Mouse (Mus musculus) liver, embryonic 14.5 days (tissue): Measurements from ENCODE around the gene Gmds. TPM values are rescaled to one million over a fixed set of nuclear protein-coding genes. Genes with fewer than 3 reads are reported as not detected.

Experiments
- ATAC-seq: fragments of 200-750 bp; cut with Nextera tagmentation; 2 replicates; pipeline ENCODE4 v1.8.0; 2017; ENCODE audit warnings: moderate number of reproducible peaks, mild to moderate bottlenecking, moderate library complexity; ENCODE audit not compliant: insufficient read depth
- DNase-seq, 3 experiments: peaks; one replicate each; pipeline ENCODE4 v3.0.0-alpha.2; 2012 to 2013; ENCODE audit warnings: low read depth in 3 of 3, low spot score in 3 of 3
- H3K27ac ChIP-seq: fragments of 300-500 bp; sonication (generic); 2 replicates; pipeline ENCODE4 v1.5.1; 2014; ENCODE audit warnings: moderate library complexity, mild to moderate bottlenecking, control low read depth, inconsistent platforms
- H3K27me3 ChIP-seq: fragments of 300-500 bp; sonication (generic); 2 replicates; pipeline ENCODE4 v1.6.1; 2014; ENCODE audit warnings: mild to moderate bottlenecking, low read length, moderate library complexity; ENCODE audit not compliant: control insufficient read depth, insufficient read depth
- H3K36me3 ChIP-seq: fragments of 300-500 bp; sonication (generic); replicated peaks from 2 replicates; pipeline ENCODE4 v1.6.1; 2014; ENCODE audit warnings: low read depth; ENCODE audit not compliant: control insufficient read depth, insufficient read depth
- H3K4me1 ChIP-seq, 2 experiments: fragments of 200-500 bp in 1 of 2; fragments of 300-500 bp in 1 of 2; sonication (generic) in 1 of 2; replicated peaks; 2 replicates each; pipeline ENCODE4 v1.6.1; 2012 to 2014; ENCODE audit warnings: antibody characterized with exemption in 1 of 2, inconsistent platforms in 1 of 2, low read length in 1 of 2; ENCODE audit not compliant: control insufficient read depth in 2 of 2, insufficient read depth in 2 of 2
- H3K4me2 ChIP-seq: fragments of 300-500 bp; sonication (generic); 2 replicates; pipeline ENCODE4 v1.6.1; 2014; ENCODE audit warnings: low read depth, mild to moderate bottlenecking, control low read depth, moderate library complexity
- H3K4me3 ChIP-seq, 2 experiments: fragments of 200-500 bp in 1 of 2; fragments of 300-500 bp in 1 of 2; sonication (generic) in 1 of 2; 2 replicates each; pipeline ENCODE4 v1.5.1; 2012 to 2014; ENCODE audit warnings: low read depth in 2 of 2, low read length in 2 of 2, mild to moderate bottlenecking in 2 of 2, control low read depth in 1 of 2, inconsistent platforms in 1 of 2, moderate library complexity in 1 of 2; ENCODE audit not compliant: insufficient read depth in 1 of 2
- H3K9ac ChIP-seq: fragments of 300-500 bp; sonication (generic); replicated peaks from 2 replicates; pipeline ENCODE4 v1.6.1; 2014; ENCODE audit warnings: mild to moderate bottlenecking, control low read depth, moderate library complexity
- H3K9me3 ChIP-seq: fragments of 300-500 bp; sonication (generic); 2 replicates; pipeline ENCODE4 v1.6.1; 2016; ENCODE audit warnings: low read length, mixed read lengths; ENCODE audit not compliant: control insufficient read depth
- CTCF ChIP-seq: IDR thresholded peaks from 2 replicates; pipeline ENCODE4 v1.5.1; 2016; ENCODE audit warnings: antibody characterized with exemption, low read depth, control low read depth
- EP300 ChIP-seq: IDR thresholded peaks from 2 replicates; pipeline ENCODE4 v1.6.1; 2016; ENCODE audit warnings: antibody characterized with exemption, low read depth
- WGBS: fragments of 180-500 bp; shearing (Covaris S2); extraction: QIAGEN DNeasy Blood & Tissue Kit; methylation state at CpG from one replicate; pipeline ENCODE4 v1.1.7; 2014; ENCODE audit not compliant: insufficient replicate concordance; 5-methylcytosine and 5-hydroxymethylcytosine counted together
- polyA plus RNA-seq, 2 experiments: library from polyadenylated mRNA; depleted of rRNA in 1 of 2; stranded (reverse) in 1 of 2; unstranded in 1 of 2; fragments of >200 nt; fragmentation: Nextera tagmentation in 1 of 2; extraction: Ambion mirVana in 1 of 2; gene quantifications; 2 replicates each; pipeline versions ENCODE4 v1.2.1 to v1.2.3; 2012 to 2014

Gmds gene
- polyA plus RNA-seq, 2 experiments, result 3.7 to 7.4 TPM

DNA sequence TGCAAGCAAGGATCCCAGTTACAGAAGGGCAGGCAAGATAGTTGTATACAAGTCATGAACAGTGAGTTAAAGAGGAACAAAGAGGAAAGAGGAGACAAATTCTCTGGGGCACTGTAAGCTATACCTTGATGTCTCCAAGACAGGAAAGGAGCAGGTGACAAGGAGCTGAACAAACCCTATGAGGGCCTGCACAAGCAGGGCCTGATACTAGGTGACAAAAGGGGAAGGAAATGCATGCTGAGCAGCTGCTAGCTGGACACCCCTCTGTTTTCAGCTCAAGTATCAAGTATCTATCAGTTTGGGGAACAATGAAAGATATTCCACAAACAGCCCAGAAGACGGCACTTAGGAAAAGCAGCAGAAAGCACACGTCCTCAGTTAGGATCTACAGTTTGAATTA, 193.4 kb downstream of the Gmds start:
- 37% methylated on average over 2 of the region's 2 CpGs for WGBS

DNA sequence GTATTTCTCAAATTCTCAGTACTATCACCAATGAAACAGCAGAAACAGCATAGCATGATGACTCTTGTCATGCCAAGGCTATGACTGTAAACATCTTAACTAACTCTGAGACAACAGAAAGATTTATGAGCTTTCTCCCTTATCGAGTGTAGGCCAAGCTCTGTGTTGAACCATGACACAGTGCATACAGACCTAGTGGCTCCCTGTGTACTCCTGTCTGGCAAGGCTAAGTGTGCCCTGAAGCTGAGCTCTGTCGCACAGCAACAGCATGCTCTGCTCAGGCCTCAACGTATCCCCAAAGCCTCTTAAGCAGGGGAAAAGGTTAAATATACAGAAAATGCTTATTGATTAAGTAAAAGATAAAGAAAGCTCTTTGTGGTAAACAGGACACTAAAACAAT, 194.9 kb downstream of the Gmds start:
- Histone ChIP-seq H3K4me2 (no peak overlapping the region), H3K36me3 (no peaks in the 10 kb centered on the region), H3K27me3 (no peaks in the 10 kb centered on the region), H3K4me1 (peaks cover 2 to 8% of the 10 kb centered on the region in 2 experiments; a peak in 3 of 4 replicates), H3K27ac (no peak overlapping the region), H3K9me3 (no peaks in the 10 kb centered on the region), H3K4me3 (no peak overlapping the region), H3K9ac (no peak overlapping the region)
- no peak for ATAC-seq
- 67% methylated on average over 3 of the region's 3 CpGs for WGBS
- TF ChIP-seq EP300 (no peak), CTCF (no peak)
- no peak for DNase-seq

More for the DNA sequence above, 193.4 kb downstream of the Gmds start:
- Histone ChIP-seq H3K27ac (no peak overlapping the region), H3K9ac (no peak overlapping the region), H3K4me1 (peaks cover 2 to 8% of the 10 kb centered on the region in 2 experiments; a peak in 3 of 4 replicates), H3K9me3 (no peaks in the 10 kb centered on the region), H3K36me3 (no peaks in the 10 kb centered on the region), H3K4me2 (no peak overlapping the region), H3K27me3 (no peaks in the 10 kb centered on the region), H3K4me3 (no peak overlapping the region)
- TF ChIP-seq CTCF (no peak), EP300 (no peak)
- DNase-seq (no peak), ATAC-seq (no peak)

DNA sequence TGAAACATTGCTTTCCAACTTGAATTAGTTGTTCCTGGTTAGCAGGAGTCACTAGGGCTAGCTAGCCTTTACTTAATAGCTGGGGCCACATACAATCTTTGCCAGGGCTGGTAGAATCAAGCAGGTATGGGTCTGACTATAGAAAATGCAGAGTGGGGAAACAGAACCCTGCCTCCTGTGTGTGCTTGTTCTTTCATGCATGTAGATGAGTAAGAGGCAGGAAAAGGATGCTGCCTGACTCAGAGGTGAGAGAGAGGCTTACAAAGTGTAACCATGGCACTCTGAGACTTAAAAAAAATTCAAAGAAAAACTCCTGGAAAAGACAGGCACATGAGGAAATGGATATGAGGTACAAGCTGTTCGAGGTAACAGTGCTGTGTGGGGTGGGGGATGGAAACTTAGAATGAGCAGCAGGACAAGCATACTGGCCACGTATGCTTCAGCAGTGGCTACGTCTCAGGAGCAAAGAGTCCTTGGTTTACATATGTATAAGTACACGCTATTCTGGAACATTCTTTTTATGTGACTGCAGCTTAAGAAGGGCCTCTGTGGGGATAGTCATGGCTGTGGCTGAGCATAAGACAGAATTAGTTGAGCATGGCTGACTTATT, 203.8 kb downstream of the Gmds start:
- H3K27me3 ChIP-seq, result no peaks in the 10 kb centered on the region
- no peak for ATAC-seq
- 52% methylated on average over 4 of the region's 4 CpGs for WGBS
- H3K4me2 ChIP-seq, result no peak overlapping the region
- TF ChIP-seq EP300, result no peak
- TF ChIP-seq CTCF, result no peak
- no peak overlapping the region for H3K27ac ChIP-seq
- H3K4me1 ChIP-seq, result no peaks in the 10 kb centered on the region
- no peaks in the 10 kb centered on the region for H3K9me3 ChIP-seq
- DNase-seq, result no peak
- H3K9ac ChIP-seq, result no peak overlapping the region
- H3K36me3 ChIP-seq, result no peaks in the 10 kb centered on the region
- no peak overlapping the region for H3K4me3 ChIP-seq

DNA sequence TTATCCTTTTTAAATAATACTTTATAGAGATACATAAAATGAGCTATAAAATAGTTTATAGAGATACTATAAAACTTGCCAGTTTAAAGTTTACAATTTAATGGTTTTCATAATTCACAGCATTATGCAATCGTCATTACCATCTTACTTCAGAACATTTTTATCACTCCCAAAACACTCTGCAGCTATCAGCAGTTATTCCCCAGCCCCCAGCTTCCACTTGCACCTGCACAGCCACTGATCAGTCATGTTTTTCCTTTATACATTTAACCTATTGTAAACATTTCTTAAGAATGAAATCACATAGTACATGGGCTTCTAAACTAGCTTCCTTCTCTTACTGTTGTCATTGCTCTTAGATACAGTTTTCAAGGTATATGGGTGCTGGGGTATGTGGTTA, 208.6 kb downstream of the Gmds start:
- no peak overlapping the region for H3K4me3 ChIP-seq
- H3K9ac ChIP-seq, result no peak overlapping the region
- peak; percentile 28; the same call in 1 of the 2 replicates for TF ChIP-seq EP300
- no peak for TF ChIP-seq CTCF
- no peaks in the 10 kb centered on the region for H3K4me1 ChIP-seq
- DNase-seq, result no peak
- no peak overlapping the region for H3K4me2 ChIP-seq
- no peaks in the 10 kb centered on the region for H3K36me3 ChIP-seq
- no peaks in the 10 kb centered on the region for H3K27me3 ChIP-seq
- H3K9me3 ChIP-seq, result no peaks in the 10 kb centered on the region
- no peak overlapping the region for H3K27ac ChIP-seq
- WGBS, result 41% methylated on average over 1 of the region's 1 CpGs
- no peak for ATAC-seq

DNA sequence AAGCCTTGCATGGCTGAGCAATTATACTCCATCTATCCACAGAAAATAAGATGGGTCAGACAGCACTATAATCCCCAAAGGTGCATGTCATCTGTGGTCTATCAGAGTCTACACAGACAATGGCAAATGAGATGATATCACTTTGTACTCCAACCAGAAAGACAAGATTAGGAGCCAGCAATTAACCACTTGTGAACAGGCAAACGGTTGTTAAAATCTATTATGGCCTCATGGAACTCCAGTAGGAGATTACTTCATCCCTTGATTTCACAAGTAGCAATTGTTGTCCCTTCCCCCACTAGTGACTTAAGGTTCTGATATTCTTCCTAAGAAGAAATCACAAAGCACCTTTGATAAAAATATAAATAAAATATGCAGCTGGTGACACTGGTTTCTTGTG, 220.2 kb downstream of the Gmds start:
- Histone ChIP-seq H3K9me3 (no peaks in the 10 kb centered on the region), H3K27ac (no peak overlapping the region), H3K4me1 (no peaks in the 10 kb centered on the region), H3K4me2 (no peak overlapping the region), H3K27me3 (no peaks in the 10 kb centered on the region), H3K36me3 (no peaks in the 10 kb centered on the region), H3K4me3 (no peak overlapping the region), H3K9ac (no peak overlapping the region)
- TF ChIP-seq CTCF (no peak), EP300 (no peak)
- 29% methylated on average over 1 of the region's 1 CpGs for whole genome bisulfite sequencing
- DNase-seq (no peak), ATAC-seq (no peak)
